Mouse (Mus musculus): ENCODE results near the gene Hap1. TPM values are rescaled to one million over a fixed set of nuclear protein-coding genes. Genes with fewer than 3 reads are reported as not detected.

Hap1 gene
- 28.3 TPM for polyA plus RNA-seq (2015; fragmentation: Illumina TruSeq; extraction: RNeasy Lipid Tissue Mini Kit (QIAGEN cat#74804); ENCODE audit: insufficient read depth, low replicate concordance)

DNA sequence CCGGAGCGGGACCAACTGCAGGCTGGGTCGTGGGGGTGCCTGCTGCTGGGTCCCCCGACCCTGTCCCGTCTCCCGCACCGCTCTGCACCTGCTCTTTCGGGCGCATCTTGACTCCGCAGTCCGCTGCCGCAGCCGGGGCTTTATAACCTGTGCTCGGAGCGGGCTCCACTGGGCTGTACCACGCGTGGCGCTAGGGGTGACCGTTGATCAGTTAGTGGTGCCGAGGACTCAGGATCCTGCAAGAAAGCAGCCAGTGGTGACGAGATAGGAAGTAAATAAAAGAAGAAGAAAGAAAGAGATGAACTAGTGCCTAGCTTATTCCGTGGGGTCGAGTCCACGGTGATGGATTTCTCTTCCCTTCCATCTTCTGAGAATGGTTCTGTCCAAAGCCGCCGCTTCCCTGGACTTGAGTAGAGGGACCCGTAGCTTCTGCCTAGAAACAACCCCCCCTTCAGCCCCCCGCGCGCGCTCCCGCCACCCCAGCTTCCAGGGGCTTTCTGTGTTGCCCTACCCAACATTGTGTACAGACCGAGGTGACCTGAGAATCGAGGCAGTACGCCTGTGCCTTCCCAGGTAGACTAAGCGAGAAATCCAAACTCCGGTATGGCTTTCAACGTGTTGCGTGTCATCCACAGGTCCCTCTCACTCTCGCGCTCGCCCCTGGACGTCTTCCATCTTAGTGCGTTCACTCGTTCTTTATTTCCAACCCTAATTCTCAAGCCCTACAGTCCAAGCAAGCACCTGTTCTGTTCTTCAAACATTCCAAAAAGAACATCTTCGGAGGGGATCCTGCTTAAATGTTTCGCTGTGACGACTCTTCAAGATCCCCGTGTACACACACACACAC lies at the start of gene Hap1:
Gene Hap1 (minus strand): TSS at position 157 of the 847 bp plus-strand sequence.

DNA sequence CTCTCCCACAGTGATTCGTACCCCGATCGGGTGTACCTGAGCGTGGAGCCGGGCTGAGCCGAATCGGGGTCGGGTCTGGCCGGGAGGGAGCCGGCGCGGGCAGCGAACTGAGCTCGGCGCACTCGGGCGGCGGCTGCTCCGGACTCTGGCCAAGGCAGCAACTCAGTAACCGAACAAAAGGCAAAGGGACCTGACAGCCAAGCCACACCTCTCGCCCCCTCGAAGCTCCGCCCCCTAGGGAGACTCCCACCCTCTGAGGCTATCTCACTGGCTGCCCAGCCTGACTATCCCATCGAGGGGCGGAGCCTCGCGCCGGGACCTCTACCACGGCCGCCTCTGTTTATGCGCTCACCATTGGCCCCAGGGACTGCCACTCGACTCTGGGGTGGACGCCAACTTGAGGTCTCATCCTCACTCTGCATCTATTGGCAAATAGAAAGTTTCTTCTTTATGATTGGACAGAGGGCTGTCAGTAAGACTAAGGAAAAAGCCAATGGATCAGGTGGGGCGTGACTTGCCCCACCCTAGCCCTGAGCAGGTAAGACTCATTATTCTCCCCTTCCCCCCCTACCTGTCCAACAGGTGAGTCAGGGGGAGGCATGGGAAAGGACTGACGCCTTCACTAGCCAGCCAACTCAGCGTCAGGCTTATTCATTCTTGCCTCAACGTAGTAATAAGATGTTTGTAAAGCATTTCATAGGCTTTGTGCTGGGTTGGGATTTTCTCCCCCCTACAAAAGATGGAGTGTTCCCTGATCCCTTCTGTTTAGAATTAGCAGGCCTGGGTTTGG lies 41.9 kb upstream of the Hap1 start, which contains the start of gene Jup:
Gene Jup (minus strand): TSS at position 164 of the 790 bp plus-strand sequence.

DNA sequence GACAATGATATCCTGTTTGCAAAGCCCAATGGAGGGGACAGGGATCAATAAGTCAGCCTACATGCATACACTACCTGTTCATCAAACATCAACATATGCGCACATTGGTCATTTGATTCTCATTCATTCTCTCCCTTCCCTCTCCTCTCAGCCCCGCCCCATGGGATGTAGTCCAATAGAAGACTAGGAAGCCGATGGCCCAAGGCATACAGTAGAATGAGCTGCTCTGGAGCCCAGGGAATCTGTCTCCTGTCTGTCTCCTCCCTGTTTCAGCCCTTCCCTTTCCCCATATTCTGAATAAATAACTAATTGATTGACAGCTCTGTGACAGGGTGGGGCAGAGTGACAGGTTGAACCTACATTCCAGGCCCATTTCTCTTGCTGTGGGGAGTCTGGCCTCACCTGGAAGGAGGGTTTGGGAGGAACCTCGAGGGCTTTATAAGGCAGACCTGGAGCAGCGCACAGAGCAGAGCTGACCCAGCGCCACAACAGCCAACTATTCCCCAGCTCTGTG lies 21.9 kb downstream of the Hap1 start, which contains the start of gene Gast:
Gene Gast (plus strand): TSS at position 464 of the 514 bp plus-strand sequence.

DNA sequence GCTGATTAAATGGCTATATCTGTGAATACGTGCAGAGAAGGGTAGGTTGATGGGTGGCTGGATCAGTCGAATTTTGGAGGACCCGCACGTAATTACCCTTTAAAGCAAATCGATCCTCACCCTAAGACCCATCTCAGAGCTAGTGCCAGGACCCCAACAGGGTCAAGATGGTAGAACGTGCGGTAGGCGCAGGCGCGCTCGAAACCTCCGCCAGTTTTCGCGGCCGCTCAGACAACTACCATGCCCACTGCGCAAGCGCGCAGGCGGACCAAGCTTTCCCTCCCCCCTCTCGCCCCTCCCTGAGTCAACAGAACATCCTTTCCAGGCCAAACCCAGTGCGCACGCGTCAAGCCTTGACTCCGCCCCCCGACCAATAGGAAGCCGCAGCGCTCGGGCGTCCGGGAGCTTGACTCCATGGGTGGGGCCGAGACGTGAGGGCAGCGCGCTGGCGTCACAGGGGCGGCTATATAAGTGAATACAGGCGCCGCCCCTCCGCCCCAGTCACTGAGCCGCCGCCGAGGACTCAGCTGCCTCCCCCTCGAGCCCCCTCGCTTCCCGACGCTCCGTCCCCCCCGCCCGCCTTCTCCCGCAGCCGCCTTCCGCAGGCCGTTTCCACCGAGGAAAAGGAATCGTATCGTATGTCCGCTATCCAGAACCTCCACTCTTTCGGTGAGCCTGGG lies 36.3 kb downstream of the Hap1 start, which contains the start of gene Eif1:
Gene Eif1 (plus strand): TSS at position 394 of the 680 bp plus-strand sequence.

Other genes with a start within 250 kb of the Hap1 start
- gene Krt13, start 234.6 kb downstream of the Hap1 start, polyA plus RNA-seq (2015; fragmentation: Illumina TruSeq; extraction: RNeasy Lipid Tissue Mini Kit (QIAGEN cat#74804); ENCODE audit: insufficient read depth, low replicate concordance), result not detected
- not detected for gene Krt15, start 220.2 kb downstream of the Hap1 start, polyA plus RNA-seq (2015; fragmentation: Illumina TruSeq; extraction: RNeasy Lipid Tissue Mini Kit (QIAGEN cat#74804); ENCODE audit: insufficient read depth, low replicate concordance)
- gene Krt19, start 207.5 kb downstream of the Hap1 start, polyA plus RNA-seq (2015; fragmentation: Illumina TruSeq; extraction: RNeasy Lipid Tissue Mini Kit (QIAGEN cat#74804); ENCODE audit: insufficient read depth, low replicate concordance), result 0.37 TPM
- gene Krt9, start 162.9 kb downstream of the Hap1 start, polyA plus RNA-seq (2015; fragmentation: Illumina TruSeq; extraction: RNeasy Lipid Tissue Mini Kit (QIAGEN cat#74804); ENCODE audit: insufficient read depth, low replicate concordance), result not detected
- not detected for gene Krt14, start 148.6 kb downstream of the Hap1 start, polyA plus RNA-seq (2015; fragmentation: Illumina TruSeq; extraction: RNeasy Lipid Tissue Mini Kit (QIAGEN cat#74804); ENCODE audit: insufficient read depth, low replicate concordance)
- gene Krt16, start 107.2 kb downstream of the Hap1 start, polyA plus RNA-seq (2015; fragmentation: Illumina TruSeq; extraction: RNeasy Lipid Tissue Mini Kit (QIAGEN cat#74804); ENCODE audit: insufficient read depth, low replicate concordance), result not detected
- not detected for gene Krt17, start 95.1 kb downstream of the Hap1 start, polyA plus RNA-seq (2015; fragmentation: Illumina TruSeq; extraction: RNeasy Lipid Tissue Mini Kit (QIAGEN cat#74804); ENCODE audit: insufficient read depth, low replicate concordance)
- not detected for gene Krt42, start 86.3 kb downstream of the Hap1 start, polyA plus RNA-seq (2015; fragmentation: Illumina TruSeq; extraction: RNeasy Lipid Tissue Mini Kit (QIAGEN cat#74804); ENCODE audit: insufficient read depth, low replicate concordance)
- gene Eif1, start 36.2 kb downstream of the Hap1 start, polyA plus RNA-seq (2015; fragmentation: Illumina TruSeq; extraction: RNeasy Lipid Tissue Mini Kit (QIAGEN cat#74804); ENCODE audit: insufficient read depth, low replicate concordance), result 1,360 TPM
- not detected for gene Gast, start 21.7 kb downstream of the Hap1 start, polyA plus RNA-seq (2015; fragmentation: Illumina TruSeq; extraction: RNeasy Lipid Tissue Mini Kit (QIAGEN cat#74804); ENCODE audit: insufficient read depth, low replicate concordance)
- 19.0 TPM for gene Jup, start 41.6 kb upstream of the Hap1 start, polyA plus RNA-seq (2015; fragmentation: Illumina TruSeq; extraction: RNeasy Lipid Tissue Mini Kit (QIAGEN cat#74804); ENCODE audit: insufficient read depth, low replicate concordance)
- 5.2 TPM for gene P3h4, start 58.7 kb upstream of the Hap1 start, polyA plus RNA-seq (2015; fragmentation: Illumina TruSeq; extraction: RNeasy Lipid Tissue Mini Kit (QIAGEN cat#74804); ENCODE audit: insufficient read depth, low replicate concordance)
- 5.2 TPM for gene Fkbp10, start 59.6 kb upstream of the Hap1 start, polyA plus RNA-seq (2015; fragmentation: Illumina TruSeq; extraction: RNeasy Lipid Tissue Mini Kit (QIAGEN cat#74804); ENCODE audit: insufficient read depth, low replicate concordance)
- gene Nt5c3b, start 85.7 kb upstream of the Hap1 start, polyA plus RNA-seq (2015; fragmentation: Illumina TruSeq; extraction: RNeasy Lipid Tissue Mini Kit (QIAGEN cat#74804); ENCODE audit: insufficient read depth, low replicate concordance), result 53.8 TPM
- 0.41 TPM for gene Klhl10, start 85.8 kb upstream of the Hap1 start, polyA plus RNA-seq (2015; fragmentation: Illumina TruSeq; extraction: RNeasy Lipid Tissue Mini Kit (QIAGEN cat#74804); ENCODE audit: insufficient read depth, low replicate concordance)
- gene Klhl11, start 116.6 kb upstream of the Hap1 start, polyA plus RNA-seq (2015; fragmentation: Illumina TruSeq; extraction: RNeasy Lipid Tissue Mini Kit (QIAGEN cat#74804); ENCODE audit: insufficient read depth, low replicate concordance), result 11.0 TPM
- gene Acly, start 171.9 kb upstream of the Hap1 start, polyA plus RNA-seq (2015; fragmentation: Illumina TruSeq; extraction: RNeasy Lipid Tissue Mini Kit (QIAGEN cat#74804); ENCODE audit: insufficient read depth, low replicate concordance), result 92.7 TPM
- 0.15 TPM for gene Ttc25, start 189.5 kb upstream of the Hap1 start, polyA plus RNA-seq (2015; fragmentation: Illumina TruSeq; extraction: RNeasy Lipid Tissue Mini Kit (QIAGEN cat#74804); ENCODE audit: insufficient read depth, low replicate concordance)
- 99.4 TPM for gene Cnp, start 218.8 kb upstream of the Hap1 start, polyA plus RNA-seq (2015; fragmentation: Illumina TruSeq; extraction: RNeasy Lipid Tissue Mini Kit (QIAGEN cat#74804); ENCODE audit: insufficient read depth, low replicate concordance)